In the genomic region with DNA sequence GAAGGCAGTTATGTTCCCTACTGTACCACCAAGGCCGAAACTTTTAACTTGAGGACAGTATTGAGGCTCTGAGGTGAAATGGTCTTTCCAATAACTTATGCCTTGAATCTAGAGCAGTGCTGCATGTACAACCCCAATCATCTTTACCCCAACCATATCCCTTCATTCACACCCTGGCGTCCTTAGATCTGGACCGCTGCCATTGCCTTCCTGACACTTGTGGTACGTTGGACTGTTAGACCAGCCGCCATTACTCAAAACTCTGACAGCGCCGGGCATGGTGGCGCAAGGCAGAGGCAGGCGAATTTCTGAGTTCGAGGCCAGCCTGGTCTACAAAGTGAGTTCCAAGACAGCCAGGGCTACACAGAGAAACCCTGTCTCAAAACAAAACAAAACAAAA, we compare ENCODE assay signal across 12 mouse cellular contexts.
A peak's percentile ranks its signal among the peaks of the same experiment; 100 is the strongest.
DNase-seq lines count a peak whose midpoint lies in the region; ATAC-seq and TF ChIP-seq lines count a peak whose summit lies in the region.
"Had no signal": no experiment of that assay in that cellular context is flagged by ENCODE, and none has a peak within 500 bp of the region (broad histone marks: within the 10 kb centered on the region; RNA-seq: fewer than 3 reads in every experiment).

No protein-coding gene starts in this region.

- 88% methylated on average over 10 of the region's 10 CpGs for WGBS in heart, embryonic 10.5 days
- WGBS in forebrain, embryonic 11.5 days = 96% methylated on average over 10 of the region's 10 CpGs
- WGBS in midbrain, embryonic 14.5 days = 96% methylated on average over 10 of the region's 10 CpGs

- no peak overlapping the region for H3K27ac ChIP-seq in heart, embryonic 10.5 days
- no peak overlapping the region for H3K27ac ChIP-seq in layer of hippocampus, adult 2 months
- no peak overlapping the region for H3K27ac ChIP-seq in forebrain, embryonic 11.5 days (ENCODE audit: low read depth, low read length)
- no peak overlapping the region for H3K27ac ChIP-seq in midbrain, embryonic 14.5 days (replicated peaks; ENCODE audit: low read depth, low read length)
- H3K27ac ChIP-seq: left cerebral cortex, adult 2 months; liver, embryonic 15.5 days had no signal

- no peak overlapping the region for H3K9ac ChIP-seq in forebrain, embryonic 11.5 days (ENCODE audit: low read length)
- H3K9ac ChIP-seq in midbrain, embryonic 14.5 days (replicated peaks; ENCODE audit: low read length) = no peak overlapping the region
- H3K9ac ChIP-seq: liver, embryonic 15.5 days had no signal

- no peaks in the 10 kb centered on the region for H3K27me3 ChIP-seq in heart, embryonic 10.5 days (ENCODE audit: insufficient read depth, poor library complexity, severe bottlenecking)
- H3K27me3 ChIP-seq in forebrain, embryonic 11.5 days (ENCODE audit: control insufficient read depth, insufficient read depth, low read length) = no peaks in the 10 kb centered on the region
- H3K27me3 ChIP-seq in midbrain, embryonic 14.5 days (ENCODE audit: control insufficient read depth, insufficient read depth, low read length) = no peaks in the 10 kb centered on the region

- peak; percentile 58 for DNase-seq in heart, embryonic 10.5 days (ENCODE audit: low spot score)
- DNase-seq in heart, adult 8-10 months (ENCODE audit: low spot score) = no peak
- DNase-seq in layer of hippocampus, adult 2 months (ENCODE audit: low spot score in 2 of 2) = no peak
- no peak for DNase-seq in layer of hippocampus, adult 8-10 months (ENCODE audit: low spot score in 2 of 2)
- no peak for DNase-seq in forebrain, embryonic 11.5 days (ENCODE audit: low spot score)
- no peak for DNase-seq in midbrain, embryonic 14.5 days
- no peak for DNase-seq in frontal cortex, postnatal 25 days (ENCODE audit: low spot score in 2 of 2)
- no peak for DNase-seq in natural killer cell, adult 2 months (ENCODE audit: low spot score in 2 of 2)
- DNase-seq: adrenal gland, adult 2 months; right cerebral cortex, adult 18-20 months had no signal

- H3K9me3 ChIP-seq in heart, embryonic 10.5 days = no peaks in the 10 kb centered on the region
- no peaks in the 10 kb centered on the region for H3K9me3 ChIP-seq in forebrain, embryonic 11.5 days (ENCODE audit: control insufficient read depth, low read length)
- no peaks in the 10 kb centered on the region for H3K9me3 ChIP-seq in midbrain, embryonic 14.5 days (ENCODE audit: control insufficient read depth, low read length)
- H3K9me3 ChIP-seq: liver, embryonic 15.5 days had no signal

- no peaks in the 10 kb centered on the region for H3K36me3 ChIP-seq in heart, embryonic 10.5 days
- H3K36me3 ChIP-seq in forebrain, embryonic 11.5 days (ENCODE audit: control insufficient read depth, insufficient read depth, low read length) = no peaks in the 10 kb centered on the region
- H3K36me3 ChIP-seq in midbrain, embryonic 14.5 days (ENCODE audit: control insufficient read depth, insufficient read depth, low read length) = no peaks in the 10 kb centered on the region
- H3K36me3 ChIP-seq: liver, embryonic 15.5 days had no signal

- no peak for TF ChIP-seq CTCF in layer of hippocampus, adult 2 months (conservative IDR thresholded peaks at IDR 0.05)

- peak overlapping the region; percentile 66; the same call in 1 of the 2 replicates for H3K4me2 ChIP-seq in forebrain, embryonic 11.5 days (ENCODE audit: low read depth, low read length, severe bottlenecking)
- peak overlapping the region; percentile 78 for H3K4me2 ChIP-seq in midbrain, embryonic 14.5 days (ENCODE audit: low read length)

- no peak for ATAC-seq in forebrain, embryonic 11.5 days (replicated peaks; ENCODE audit: low FRiP score)
- ATAC-seq in midbrain, embryonic 14.5 days (ENCODE audit: low FRiP score, low TSS enrichment) = no peak

- H3K4me1 ChIP-seq in heart, embryonic 10.5 days = peaks cover 3% of the 10 kb centered on the region; the same call in 1 of the 2 replicates
- H3K4me1 ChIP-seq in forebrain, embryonic 11.5 days (replicated peaks; ENCODE audit: control insufficient read depth, insufficient read depth, low read length) = no peaks in the 10 kb centered on the region
- H3K4me1 ChIP-seq in midbrain, embryonic 14.5 days (ENCODE audit: control insufficient read depth, insufficient read depth, low read length) = peaks cover 7% of the 10 kb centered on the region; the same call in 1 of the 2 replicates

- no peak overlapping the region; the same call in 1 of the 2 replicates for H3K4me3 ChIP-seq in heart, embryonic 10.5 days
- H3K4me3 ChIP-seq in layer of hippocampus, adult 2 months = peak overlapping the region; percentile 71
- no peak overlapping the region for H3K4me3 ChIP-seq in forebrain, embryonic 11.5 days (ENCODE audit: low read depth, low read length)
- peak overlapping the region; percentile 78; the same call in 1 of the 2 replicates for H3K4me3 ChIP-seq in midbrain, embryonic 14.5 days (replicated peaks; ENCODE audit: low read depth, low read length)

Comparison
In these comparisons a context has a peak if more than half of its experiments do, and no peak if none do; other contexts are left out.
1. H3K4me3 ChIP-seq: peak in layer of hippocampus, adult 2 months (single experiment) and midbrain, embryonic 14.5 days (single experiment); none in heart, embryonic 10.5 days (single experiment) and forebrain, embryonic 11.5 days (single experiment).